Mouse (Mus musculus): ENCODE measurements at regions not wholly inside any gene's neighbourhood (a gene's known extent, or its start where the extent isn't known, plus 50 kb on each side); places are given as distances from the start of the nearest gene placed in this dataset.

DNA sequence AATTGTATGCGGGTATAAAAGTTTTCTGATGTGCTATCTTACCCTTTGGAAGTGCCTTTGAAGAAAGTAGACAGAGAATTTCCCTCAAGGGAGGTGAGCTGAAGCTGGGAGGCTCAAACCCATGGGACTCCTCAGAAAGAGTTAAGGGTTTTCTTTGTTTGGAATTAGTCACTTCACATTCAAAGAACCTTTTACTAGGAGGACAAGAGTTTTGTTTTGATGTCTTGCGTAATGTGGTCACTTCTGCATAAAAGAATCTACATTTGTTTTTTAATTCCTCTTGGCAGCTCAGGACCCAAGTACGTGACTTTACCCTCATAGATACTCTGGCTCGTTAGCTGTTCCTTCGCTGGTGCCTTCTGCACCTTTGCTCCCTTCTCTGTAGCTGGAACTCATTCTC is 511.1 kb upstream of the Sox9 start:
- DNase-seq = no peak

DNA sequence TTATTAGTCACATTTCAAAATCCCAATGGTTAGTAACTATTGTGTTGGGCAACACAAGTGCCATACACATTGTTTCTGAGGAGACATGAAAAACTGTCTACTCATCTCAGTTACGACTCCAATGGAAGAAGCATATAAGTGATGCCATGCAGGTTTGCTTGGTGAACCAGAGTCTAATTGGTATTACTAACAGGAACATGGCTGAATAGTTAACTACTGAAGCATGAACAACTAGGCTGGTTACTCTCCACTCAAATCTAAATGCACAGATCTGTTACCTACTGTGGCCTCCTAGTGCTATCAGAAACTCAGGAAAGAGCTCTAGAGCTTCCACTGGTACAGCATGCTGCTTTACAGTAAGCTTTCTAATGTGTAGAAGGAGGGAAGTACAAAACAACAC is 503.5 kb upstream of the Sox9 start:
- DNase-seq = no peak

DNA sequence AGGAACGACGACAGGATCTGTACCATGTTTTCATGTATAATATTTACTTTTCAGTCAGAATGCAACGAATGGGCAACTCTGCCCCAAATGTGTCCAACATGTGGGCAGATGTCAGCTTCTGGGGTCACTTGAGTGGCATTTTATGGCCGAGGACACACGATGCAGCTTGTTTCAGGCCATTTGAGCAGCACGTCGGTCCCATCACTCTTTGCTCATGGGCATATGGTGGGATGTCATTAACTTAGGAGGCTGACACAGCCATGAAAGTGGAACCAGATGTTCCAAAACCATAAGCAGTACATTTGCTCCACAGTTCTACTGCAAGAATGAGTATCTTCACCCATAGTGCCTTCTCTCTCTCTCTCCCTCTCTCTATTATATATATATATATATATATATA is 499.1 kb upstream of the Sox9 start:
- no peak for DNase-seq

DNA sequence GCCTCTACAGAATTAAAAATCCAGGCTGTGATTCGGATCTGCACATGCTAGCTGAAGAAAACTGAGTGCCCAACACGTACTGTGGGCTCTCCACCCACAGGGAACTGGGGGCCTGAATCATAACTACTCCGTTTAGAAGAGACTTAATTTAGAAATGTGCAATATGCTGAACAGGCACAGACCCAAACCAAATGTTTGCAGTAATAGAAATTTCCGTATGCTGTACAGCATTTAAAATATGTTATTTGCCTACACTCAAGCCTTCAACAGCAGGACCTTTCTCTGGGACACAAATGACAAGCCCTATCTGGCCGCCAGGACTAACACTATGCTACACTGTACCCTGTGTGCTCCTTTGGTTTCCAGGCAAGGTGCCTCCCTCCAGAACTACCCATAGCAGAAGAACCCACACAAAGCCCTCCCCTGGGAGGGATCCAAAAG is 483.1 kb upstream of the Sox9 start:
- DNase-seq = no peak

DNA sequence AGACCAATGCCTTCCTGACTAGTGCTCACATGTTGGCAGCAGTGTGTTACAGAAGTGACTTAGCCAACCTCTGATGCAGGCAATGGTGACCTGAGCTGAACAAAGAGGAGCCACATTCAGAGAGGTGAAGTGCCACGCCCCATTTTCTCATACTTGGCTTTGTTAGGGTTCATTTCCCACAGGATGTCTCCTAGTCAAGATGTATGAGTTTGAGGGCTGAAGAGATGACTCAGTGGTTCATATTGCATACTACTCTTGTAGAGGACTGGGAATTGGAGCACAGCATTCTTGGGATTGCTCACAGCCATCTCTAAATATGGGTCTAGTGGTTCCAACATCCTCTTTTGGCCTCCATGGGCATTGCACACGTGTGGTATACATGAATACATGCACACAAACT is 478.9 kb upstream of the Sox9 start:
- no peak for DNase-seq

DNA sequence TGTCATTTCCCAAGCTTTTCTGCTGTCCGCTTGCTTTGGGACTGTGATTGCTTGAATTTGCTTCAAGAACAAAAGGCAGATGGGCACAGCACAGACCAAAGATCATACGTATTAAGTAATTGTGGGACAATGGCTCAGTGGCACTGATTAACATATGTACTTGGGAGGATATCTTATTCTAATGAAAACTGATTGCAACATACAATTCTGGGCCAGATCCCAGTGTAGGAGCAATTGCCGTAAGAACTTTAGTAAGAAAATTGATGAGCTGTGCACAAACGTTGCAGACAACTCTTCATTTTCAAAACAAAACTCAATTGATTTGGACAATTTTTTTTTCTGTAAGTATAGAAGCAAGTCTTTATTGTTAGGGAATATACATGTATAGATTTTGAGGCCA is 456.2 kb upstream of the Sox9 start:
- no peak for DNase-seq

DNA sequence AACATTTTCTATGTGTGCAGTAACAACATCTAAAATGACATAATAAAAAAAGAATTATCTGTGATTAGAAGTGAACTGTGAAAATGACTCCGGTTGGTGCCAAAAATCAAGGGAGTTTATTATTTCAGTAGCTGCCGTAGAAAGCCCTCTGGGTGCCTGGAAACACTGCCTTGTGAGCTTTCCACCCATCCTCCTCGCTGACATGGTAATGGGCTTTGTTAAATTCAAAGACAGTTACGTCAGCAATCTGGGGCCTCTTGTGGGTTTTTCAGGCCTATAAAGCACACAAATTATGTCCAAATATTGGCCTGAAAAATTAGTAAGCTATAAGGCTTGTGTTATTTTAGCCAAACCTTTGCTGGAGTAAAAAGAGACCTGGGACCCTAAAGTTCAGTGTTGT is 454.4 kb upstream of the Sox9 start:
- no peak for DNase-seq

DNA sequence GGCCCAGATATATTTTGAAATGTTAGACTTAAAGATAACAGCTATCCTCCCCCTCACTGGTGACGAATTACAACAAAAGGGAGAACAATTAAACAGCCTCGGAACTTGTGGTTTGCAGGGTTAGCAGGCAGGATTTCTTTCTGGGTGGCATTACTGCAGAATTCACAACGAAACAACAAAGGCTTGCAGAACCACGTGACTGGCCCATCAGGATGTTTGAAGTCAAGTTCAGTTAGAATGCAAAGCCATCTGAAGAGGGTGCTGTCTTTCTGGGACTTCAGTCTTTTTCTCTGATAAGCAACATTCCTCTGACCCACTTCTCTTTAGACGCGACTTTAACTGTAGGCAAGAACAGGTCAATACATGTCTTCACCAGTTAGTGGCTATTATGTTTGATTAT is 436.9 kb upstream of the Sox9 start:
- DNase-seq = no peak

DNA sequence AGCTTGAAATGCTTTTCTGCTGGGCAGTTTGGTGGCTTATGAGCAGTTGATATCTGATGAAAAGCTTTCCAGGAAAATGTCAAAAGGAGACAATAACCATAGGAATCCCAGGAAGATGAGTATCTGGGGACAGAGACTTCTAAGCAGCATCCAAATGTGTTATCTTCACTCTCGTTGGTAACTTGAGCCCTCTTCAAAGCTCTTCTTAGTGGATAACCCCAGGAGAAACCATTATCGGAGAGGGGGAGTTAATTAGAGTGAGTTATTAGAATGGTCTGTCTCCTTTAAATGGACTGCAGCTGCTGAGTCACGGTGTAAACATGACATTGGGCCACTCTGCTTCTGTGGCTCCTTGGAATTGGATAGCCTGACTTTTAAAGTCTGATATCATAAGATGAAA is 436.4 kb upstream of the Sox9 start:
- no peak for DNase-seq

DNA sequence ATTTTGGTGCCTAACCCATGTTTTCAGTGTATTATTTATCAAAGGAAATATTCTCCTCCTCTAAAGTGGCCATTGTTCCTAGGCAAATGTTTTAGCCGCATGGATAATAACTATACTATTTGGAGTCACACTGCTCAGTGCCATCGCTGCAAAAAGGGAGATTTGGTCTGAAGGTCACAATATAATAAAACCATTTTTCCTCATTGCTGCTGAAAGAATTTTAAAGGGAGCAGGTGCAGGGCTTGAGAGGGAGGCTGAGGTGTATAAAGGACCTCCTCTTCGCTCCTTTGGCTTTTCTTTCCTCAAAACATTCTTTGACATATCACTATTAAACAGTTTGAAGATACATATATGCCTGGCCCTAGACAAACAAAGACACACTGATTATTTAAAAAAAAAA is 435.9 kb upstream of the Sox9 start:
- DNase-seq = no peak

DNA sequence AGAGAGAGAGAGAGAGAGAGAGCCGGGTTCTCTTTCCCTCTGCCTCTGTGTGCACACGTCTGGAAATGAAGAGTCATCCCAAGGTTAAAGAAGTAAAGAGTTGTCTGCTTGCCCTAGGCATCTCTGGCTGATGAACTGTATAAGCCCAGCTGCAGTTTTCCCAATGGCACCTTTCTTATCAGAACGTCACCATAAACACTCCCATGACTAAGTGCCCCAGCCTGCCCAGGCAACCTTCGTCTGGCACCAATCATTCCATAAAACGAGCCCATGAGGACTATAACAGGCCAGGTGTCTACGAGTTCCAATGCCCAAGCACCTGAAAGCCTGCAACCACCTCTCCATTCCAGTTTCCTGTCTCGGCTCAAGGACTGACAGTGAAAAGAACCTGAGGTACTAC is 435.5 kb upstream of the Sox9 start:
- DNase-seq = no peak

DNA sequence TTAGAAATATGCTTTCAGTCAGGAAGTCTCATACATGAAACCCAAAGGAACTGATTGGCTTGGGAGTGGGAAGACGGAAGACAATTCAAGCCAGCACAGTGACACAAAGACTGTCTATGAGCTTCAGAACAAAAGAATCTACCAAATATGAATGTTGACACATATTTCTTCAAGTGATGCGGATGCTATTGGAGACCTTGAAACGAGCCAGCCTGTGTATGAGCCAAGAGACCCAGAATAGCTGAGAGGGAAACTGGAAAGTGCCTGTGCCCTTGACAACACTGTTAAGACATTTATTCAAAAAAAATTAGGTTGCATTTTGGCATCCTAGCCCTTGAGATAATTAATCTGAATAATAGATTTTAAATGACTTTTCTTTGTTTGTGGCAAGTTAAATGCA is 426.7 kb upstream of the Sox9 start:
- DNase-seq = no peak

DNA sequence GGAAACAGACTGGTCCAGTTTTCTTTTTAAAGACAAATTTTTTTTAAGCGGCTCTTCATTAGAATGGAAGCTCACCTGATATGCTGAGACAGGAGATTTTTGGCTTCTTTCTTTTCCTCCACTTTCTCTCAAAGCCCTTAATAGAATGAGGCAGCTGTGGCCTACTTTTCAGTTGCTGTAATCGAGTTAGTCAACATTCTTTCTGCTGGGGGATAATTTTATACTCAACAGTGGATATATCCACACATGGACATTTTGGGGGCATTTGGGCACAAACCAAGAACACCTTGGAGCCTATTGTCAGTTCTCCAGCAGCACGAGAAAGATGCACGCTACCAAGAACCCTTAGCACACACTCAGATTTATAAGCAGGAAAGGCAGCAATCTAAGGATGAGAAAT is 415.3 kb upstream of the Sox9 start:
- no peak for DNase-seq

DNA sequence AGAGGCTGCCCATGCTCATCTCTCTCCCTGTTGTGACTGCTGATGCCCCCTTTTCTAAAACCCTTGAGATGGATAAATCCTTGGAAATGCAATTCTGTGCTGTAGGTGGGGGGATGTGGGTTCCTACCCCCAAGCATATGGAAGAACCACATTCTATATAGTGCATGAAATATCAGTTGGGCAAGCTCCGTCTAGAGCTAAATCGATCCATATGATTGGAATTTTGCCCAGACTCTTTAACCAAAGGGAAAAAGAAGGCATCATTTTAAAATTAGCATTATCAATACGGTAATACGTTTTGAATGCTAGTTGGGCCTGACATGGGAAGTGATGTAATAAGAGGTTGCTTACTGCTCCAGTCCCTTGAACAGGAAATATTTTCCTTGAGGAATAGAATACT is 411.1 kb upstream of the Sox9 start:
- DNase-seq = no peak

DNA sequence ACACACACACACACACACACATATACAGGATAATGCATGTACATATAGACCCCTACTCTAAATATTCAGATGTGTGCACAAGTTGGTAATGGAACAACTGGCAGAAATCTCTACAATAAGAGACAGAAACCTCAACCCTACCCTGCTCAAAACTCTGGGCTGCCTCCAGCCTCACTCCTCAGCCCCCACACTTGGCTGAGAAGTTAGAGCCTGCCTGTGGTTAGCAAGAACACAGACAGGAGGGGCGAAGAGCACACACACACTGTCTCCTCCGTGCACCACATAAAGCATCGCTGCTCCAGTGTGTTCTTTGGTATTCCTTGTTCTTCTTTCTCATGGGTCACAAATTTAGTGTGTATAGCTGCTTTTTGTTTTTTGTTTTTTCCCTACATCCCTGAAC is 382.0 kb upstream of the Sox9 start:
- DNase-seq = no peak

DNA sequence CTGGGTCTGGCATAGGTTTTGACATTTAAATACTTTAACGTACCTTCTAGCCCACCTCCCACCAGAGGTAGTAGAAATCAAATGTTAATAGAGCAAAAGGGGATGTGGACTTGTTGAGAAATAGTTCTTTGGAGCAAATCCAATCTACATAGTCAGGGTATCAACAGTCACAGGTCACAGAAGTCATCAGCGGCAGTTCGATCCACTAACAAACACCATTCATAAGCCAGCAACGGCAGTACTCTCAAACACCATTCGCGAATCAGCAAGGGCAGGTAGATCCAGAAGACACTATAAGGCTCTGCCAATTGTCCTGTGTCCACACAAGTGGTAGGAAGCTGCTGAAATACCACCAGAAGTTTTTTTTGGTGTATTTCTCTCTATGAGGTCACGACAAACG is 374.3 kb upstream of the Sox9 start:
- DNase-seq = no peak

DNA sequence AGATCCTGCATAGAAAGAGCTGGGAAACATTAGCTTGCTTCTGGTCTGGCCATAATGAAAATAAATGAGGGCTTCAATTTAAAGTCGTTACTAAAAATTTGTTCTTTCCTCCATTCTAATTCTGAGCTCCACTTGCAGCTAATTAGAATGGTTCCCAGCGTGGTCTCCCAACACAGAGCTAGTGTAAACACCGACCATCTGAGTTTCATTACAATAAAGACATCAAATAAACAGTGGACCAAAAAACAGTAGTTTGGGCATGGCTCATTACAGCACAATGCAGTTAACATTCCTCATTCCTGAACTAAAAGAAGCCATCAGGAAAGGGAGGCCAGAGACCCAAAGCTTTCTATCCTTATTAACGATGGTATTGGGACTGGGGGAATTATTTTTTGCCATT is 369.6 kb upstream of the Sox9 start:
- DNase-seq = no peak

DNA sequence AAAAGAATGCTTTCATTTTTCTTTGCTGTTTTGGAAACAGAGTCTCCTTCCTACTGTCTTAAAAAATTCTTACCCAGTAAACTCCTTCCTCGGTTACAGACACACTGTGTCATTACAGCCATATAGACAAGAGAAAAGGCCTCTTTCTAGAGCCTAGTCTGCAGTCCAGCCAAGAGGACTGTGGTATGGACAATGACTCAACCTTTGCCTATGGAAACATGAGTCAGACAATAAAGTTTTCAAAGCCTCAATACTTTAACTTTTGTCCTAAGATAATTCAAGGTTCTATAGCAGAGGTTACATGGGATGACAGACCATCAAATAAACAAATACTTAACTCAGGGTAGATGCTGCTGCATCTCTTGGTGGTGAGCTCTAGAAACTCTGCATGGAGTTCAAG is 339.4 kb upstream of the Sox9 start:
- DNase-seq = no peak

DNA sequence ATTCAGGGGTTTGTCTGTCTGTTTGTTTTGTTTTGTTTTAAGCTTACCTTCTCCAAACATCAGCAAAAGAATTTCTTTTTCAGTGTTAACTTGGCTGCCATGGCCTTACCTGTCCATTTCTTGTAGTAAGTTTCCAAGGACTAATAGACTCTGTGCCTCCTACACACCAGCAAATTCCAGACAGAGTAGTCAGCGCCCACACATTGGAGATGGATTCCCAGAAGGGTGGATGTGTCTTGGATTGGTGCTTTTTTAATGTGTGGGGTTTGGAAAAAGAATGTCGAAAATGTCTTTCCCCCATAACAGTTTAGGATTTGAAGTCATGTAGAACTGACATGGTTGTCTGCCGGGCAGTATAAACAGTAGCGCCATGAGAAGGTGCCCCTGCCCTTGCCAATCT is 338.1 kb upstream of the Sox9 start:
- no peak for DNase-seq

DNA sequence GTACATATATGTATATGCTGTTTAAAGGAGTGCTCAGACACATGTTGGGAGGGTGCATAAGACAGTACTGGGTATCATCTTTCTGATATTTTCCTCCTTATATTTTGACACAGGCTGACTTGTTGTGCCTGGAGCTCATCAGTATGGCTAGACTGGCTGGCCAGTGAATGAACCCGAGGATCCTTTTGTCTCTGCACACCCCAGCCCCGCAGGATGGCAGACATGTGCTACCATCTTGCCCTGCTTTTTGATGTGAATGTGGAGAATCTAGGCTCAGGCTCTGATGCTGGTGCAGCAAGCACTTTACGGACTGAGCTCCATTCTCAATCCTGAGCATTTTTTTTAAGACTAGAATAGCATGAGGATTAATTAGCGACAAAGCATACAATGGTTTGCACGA is 332.4 kb upstream of the Sox9 start:
- DNase-seq = no peak

DNA sequence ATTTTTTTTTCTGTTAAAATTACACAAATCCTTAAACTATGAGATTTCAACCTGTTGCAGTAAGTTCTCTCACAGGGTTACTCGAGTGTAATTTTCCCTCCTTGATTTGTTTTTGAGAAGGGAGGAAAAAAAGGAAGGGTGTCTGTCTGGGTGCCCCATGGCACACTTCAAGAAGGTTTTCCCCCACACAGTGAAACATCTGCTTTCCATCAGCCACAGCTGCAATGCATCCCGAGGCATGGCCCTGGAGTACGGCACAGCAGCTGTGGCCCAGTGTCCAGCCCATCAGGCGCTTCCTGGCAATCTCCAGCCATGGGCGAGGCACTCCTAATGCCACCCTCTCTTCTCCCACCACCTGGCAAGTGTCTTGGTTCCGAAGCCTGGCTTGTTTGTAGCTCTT is 331.8 kb upstream of the Sox9 start:
- no peak for DNase-seq

DNA sequence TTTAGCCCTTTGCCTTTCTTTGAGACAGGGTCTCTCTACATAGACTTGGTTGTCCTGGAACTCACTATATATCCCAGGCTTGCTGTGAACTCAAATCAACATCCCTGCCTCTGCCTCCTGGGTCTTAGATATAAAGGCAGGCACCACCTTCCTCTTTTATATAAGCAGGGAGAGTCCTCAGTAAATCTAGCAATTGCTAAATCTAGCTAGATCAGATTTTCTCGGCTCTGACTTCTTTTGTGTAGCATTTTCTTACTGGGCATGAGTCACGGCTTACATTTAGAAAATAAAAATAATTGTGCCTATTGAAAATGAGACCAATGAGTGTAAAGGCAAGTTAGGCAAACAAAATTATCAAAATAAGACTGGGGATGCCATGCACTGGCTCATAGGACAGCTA is 323.9 kb upstream of the Sox9 start:
- no peak for DNase-seq

DNA sequence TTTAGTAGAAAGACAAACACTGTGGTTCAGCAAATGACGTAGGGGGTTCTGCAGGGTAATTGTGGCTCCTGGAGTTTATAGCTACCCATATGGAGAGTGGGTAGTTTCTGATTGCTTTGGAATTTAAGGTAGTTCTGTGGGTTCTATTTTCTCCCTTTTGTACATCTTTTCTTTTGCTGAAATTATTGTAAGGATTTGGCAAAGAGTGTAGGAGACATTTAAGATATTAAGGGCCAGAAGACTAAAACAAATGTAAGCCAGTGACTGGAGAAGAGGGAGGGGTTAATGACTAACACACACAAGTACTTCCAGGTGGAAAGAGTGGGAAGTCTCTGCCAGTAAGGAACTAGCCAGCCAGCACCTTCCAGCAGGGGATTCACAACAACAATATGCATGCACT is 318.9 kb upstream of the Sox9 start:
- DNase-seq = no peak

DNA sequence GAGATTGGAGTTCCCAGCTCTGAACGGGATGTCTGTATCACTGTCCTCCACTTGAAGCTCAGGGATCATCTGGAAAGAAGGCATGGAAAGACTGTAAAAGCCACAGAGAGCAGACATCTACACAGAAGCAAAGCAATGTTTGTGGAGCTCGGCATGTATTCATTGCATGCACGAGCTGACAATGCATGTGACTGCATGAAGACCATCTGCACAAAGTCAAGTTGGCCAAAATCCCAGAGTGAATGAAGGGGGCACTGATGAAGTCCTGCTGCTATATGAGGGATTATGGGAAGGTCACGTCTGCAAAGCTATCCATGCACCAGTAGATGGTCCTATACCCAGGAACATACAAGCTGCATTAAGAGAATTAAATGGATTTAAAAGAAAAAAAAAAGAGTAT is 317.6 kb upstream of the Sox9 start:
- no peak for DNase-seq

DNA sequence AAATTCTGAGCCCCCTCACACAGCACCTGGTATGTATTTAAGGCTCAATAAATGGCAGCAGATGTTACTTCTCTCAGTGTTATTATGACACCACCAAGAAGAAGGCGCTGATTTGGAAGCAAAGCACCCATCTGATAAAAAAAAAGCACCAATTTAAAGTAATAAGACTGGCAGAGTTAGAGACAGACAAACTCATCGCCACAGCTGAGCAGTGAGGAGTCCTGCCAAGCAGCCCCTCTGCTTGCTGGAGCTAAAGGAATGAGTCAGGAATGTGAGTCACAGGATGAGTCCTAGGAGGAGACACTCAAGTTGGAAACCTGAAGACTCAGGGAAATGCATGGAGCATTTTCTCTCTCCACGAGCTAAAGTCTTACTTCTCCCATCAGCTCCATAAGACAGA is 311.7 kb upstream of the Sox9 start:
- no peak for DNase-seq

DNA sequence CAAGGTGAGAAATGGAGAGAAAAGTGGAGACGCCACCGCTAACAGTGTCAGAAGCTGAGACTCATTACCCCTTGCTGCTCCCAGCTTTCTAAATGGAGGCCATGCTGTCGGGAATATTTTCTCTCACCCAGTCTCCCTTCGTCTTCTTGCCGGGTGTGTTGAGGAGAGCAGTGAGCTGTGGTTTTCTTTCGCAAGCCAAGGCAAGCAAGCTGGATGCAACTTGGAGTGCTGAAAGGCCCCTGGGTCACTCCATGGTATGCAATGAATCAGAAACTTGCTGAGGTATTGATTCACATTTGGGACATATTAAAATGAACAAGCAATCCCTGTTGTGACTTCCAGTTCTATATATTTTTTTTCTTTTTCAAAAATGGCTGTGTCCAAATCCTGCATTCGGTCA is 308.8 kb upstream of the Sox9 start:
- no peak for DNase-seq

Data from adrenal gland, adult 8-10 months (tissue).